Mouse (Mus musculus) neural tube, embryonic 12.5 days (tissue): ENCODE data around the gene Zc3h12d. TPM values are rescaled to one million over a fixed set of nuclear protein-coding genes. Genes with fewer than 3 reads are reported as not detected.

ENCODE experiments used
- ATAC-seq: fragments of 200-750 bp; cut with Nextera tagmentation; 2 replicates; pipeline ENCODE4 v1.8.0; 2017; ENCODE audit warnings: low read depth, mild to moderate bottlenecking, moderate TSS enrichment, moderate library complexity; ENCODE audit not compliant: low FRiP score
- H3K27ac ChIP-seq: fragments of 300-500 bp; sonication (generic); 2 replicates; pipeline ENCODE4 v1.5.1; 2016
- H3K27me3 ChIP-seq: fragments of 300-500 bp; sonication (generic); replicated peaks from 2 replicates; pipeline ENCODE4 v1.6.1; 2016; ENCODE audit warnings: mild to moderate bottlenecking
- H3K36me3 ChIP-seq: fragments of 300-500 bp; sonication (generic); 2 replicates; pipeline ENCODE4 v1.6.1; 2016; ENCODE audit warnings: mild to moderate bottlenecking
- H3K4me1 ChIP-seq: fragments of 300-500 bp; sonication (generic); 2 replicates; pipeline ENCODE4 v1.6.1; 2016
- H3K4me2 ChIP-seq: fragments of 300-500 bp; sonication (generic); replicated peaks from 2 replicates; pipeline ENCODE4 v1.6.1; 2016; ENCODE audit warnings: mild to moderate bottlenecking
- H3K4me3 ChIP-seq: fragments of 300-500 bp; sonication (generic); 2 replicates; pipeline ENCODE4 v1.5.1; 2016
- H3K9ac ChIP-seq: fragments of 300-500 bp; sonication (generic); 2 replicates; pipeline ENCODE4 v1.6.1; 2016; ENCODE audit warnings: mild to moderate bottlenecking
- H3K9me3 ChIP-seq: fragments of 300-500 bp; sonication (generic); 2 replicates; pipeline ENCODE4 v1.6.1; 2016; ENCODE audit warnings: mild to moderate bottlenecking
- WGBS: fragments of 180-500 bp; shearing (Covaris S2); methylation state at CpG from one replicate; pipeline ENCODE4 v1.1.7; 2016; 5-methylcytosine and 5-hydroxymethylcytosine counted together
- polyA plus RNA-seq: library from polyadenylated mRNA; unstranded; fragments of >200 nt; fragmentation: Nextera tagmentation; extraction: Ambion mirVana; gene quantifications from 2 replicates; pipeline ENCODE4 v1.2.1, GENCODE M21; 2016

Gene Zc3h12d
- polyA plus RNA-seq, 1 experiment from 2014 or later: 0.09 TPM

GRCm38 (mm10) chr10:7840785-7841184, 8.5 kb downstream of the Zc3h12d start:
- Histone ChIP-seq H3K27me3 (no peaks in the 10 kb centered on the region), H3K4me1 (no peaks in the 10 kb centered on the region), H3K9me3 (no peaks in the 10 kb centered on the region), H3K27ac (no peak overlapping the region), H3K4me2 (no peak overlapping the region), H3K9ac (no peak overlapping the region), H3K4me3 (no peak overlapping the region), H3K36me3 (no peaks in the 10 kb centered on the region)
- 70% methylated on average over 3 of the region's 3 CpGs for WGBS
- no peak for ATAC-seq

DNA sequence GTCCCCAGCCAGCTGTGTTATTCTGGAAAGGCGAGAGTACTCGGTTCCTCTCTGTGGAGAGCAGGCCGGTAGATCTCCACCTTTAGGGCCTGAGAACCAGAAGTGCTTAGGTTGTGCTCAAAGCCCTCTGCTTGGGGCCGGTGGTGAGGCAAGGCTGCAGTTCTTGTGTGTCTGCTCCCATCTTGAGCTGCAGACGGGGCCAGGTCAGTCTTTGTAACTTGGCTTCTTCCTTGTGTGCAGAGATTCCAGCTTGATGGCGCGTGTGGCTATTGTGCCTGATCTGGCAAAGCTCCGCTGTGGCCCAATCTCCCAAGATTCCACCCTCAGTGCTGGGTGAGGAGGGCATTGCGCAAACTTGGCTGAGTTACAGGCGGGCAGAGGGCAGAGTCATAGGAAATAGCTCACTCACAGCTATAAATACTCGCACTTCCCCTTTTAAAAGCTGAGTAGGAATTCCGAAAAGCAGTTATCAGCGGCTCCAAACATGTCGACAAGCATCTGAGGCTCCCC, 9.4 kb downstream of the Zc3h12d start:
- Histone ChIP-seq H3K4me1 (no peaks in the 10 kb centered on the region), H3K36me3 (no peaks in the 10 kb centered on the region), H3K9me3 (no peaks in the 10 kb centered on the region), H3K4me2 (no peak overlapping the region), H3K27ac (no peak overlapping the region), H3K4me3 (no peak overlapping the region), H3K9ac (no peak overlapping the region), H3K27me3 (no peaks in the 10 kb centered on the region)
- 74% methylated on average over 14 of the region's 14 CpGs for WGBS
- no peak for ATAC-seq

DNA sequence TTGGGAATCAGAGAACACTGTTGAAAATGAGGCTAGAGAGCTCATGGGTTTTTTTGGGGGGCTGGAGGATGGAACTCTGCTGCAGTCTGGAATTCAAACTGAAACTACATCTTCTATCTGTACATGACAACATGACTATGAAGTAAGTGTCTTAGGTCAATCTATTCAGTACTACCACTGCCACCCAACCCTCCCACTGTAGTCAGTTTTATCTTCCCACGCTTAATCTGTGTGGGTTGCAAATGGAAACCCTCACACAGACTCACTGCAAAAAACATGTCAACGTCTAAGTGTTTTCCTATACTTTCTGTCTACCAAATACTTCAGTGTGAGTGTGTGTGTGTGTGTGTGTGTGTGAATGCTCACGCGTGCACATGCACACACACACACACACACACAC, 10.9 kb downstream of the Zc3h12d start:
- no peak overlapping the region for H3K4me3 ChIP-seq
- WGBS: 97% methylated on average over 4 of the region's 4 CpGs
- H3K4me2 ChIP-seq: no peak overlapping the region
- no peak for ATAC-seq
- H3K9me3 ChIP-seq: no peaks in the 10 kb centered on the region
- no peak overlapping the region for H3K27ac ChIP-seq
- no peak overlapping the region for H3K9ac ChIP-seq
- no peaks in the 10 kb centered on the region for H3K4me1 ChIP-seq
- no peaks in the 10 kb centered on the region for H3K36me3 ChIP-seq
- H3K27me3 ChIP-seq: no peaks in the 10 kb centered on the region

DNA sequence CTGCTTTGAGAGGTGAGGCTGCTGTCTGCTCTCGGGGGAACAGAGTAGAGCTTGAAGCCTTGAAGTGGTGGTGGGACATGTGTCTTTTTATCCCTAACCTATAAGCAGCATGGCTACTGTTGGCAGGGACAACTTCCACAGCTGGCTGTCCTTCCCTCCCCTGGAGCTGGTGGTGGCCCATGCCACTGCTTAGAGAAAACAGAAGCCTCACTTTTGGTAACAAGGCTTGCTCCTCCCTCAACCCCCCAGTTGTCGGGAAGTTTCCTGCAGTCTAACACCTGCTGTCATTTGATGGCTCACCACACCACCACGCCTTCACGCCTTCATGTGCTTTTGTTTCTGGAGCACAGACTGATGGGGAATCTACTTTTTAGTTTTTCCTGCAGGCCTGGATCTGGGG, 11.9 kb downstream of the Zc3h12d start:
- no peaks in the 10 kb centered on the region for H3K36me3 ChIP-seq
- H3K9me3 ChIP-seq: no peaks in the 10 kb centered on the region
- no peak overlapping the region for H3K4me2 ChIP-seq
- H3K4me3 ChIP-seq: no peak overlapping the region
- H3K9ac ChIP-seq: no peak overlapping the region
- no peak overlapping the region for H3K27ac ChIP-seq
- ATAC-seq: no peak
- H3K4me1 ChIP-seq: no peaks in the 10 kb centered on the region
- no peaks in the 10 kb centered on the region for H3K27me3 ChIP-seq
- 72% methylated on average over 4 of the region's 4 CpGs for WGBS

GRCm38 (mm10) chr10:7845136-7845535, 12.9 kb downstream of the Zc3h12d start:
- WGBS: 79% methylated on average over 8 of the region's 8 CpGs
- Histone ChIP-seq H3K27ac (no peak overlapping the region), H3K9ac (no peak overlapping the region), H3K36me3 (no peaks in the 10 kb centered on the region), H3K9me3 (no peaks in the 10 kb centered on the region), H3K4me2 (no peak overlapping the region), H3K4me1 (no peaks in the 10 kb centered on the region), H3K27me3 (no peaks in the 10 kb centered on the region), H3K4me3 (no peak overlapping the region)
- ATAC-seq: no peak

DNA sequence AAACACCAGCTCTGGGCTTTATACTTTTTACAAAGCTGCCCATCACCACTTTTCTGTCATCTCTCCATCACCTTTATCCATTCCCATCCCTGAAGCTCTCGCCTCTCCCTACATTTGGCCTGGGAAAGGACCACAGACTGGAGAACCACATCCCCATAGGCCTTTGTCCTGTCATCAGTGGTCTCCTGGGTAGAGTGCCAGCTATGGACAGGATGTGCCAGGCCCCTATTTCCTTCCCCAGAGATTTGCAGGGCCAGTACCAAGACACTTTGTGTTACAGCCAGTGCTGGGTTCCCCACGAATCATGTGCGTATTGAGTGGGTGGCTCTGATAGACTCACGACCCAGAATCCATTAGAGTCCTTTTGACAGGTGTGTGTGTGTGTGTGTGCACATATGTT, 13.7 kb downstream of the Zc3h12d start:
- 88% methylated on average over 4 of the region's 4 CpGs for WGBS
- Histone ChIP-seq H3K4me2 (no peak overlapping the region), H3K9ac (no peak overlapping the region), H3K27ac (no peak overlapping the region), H3K4me3 (no peak overlapping the region), H3K27me3 (no peaks in the 10 kb centered on the region), H3K36me3 (no peaks in the 10 kb centered on the region), H3K9me3 (no peaks in the 10 kb centered on the region), H3K4me1 (no peaks in the 10 kb centered on the region)
- no peak for ATAC-seq

GRCm38 (mm10) chr10:7847166-7847605, 14.9 kb downstream of the Zc3h12d start:
- Histone ChIP-seq H3K36me3 (no peaks in the 10 kb centered on the region), H3K27me3 (no peaks in the 10 kb centered on the region), H3K4me3 (no peak overlapping the region), H3K27ac (no peak overlapping the region), H3K9me3 (no peaks in the 10 kb centered on the region), H3K4me1 (no peaks in the 10 kb centered on the region), H3K9ac (no peak overlapping the region), H3K4me2 (no peak overlapping the region)
- ATAC-seq: no peak
- WGBS: 88% methylated on average over 2 of the region's 2 CpGs

DNA sequence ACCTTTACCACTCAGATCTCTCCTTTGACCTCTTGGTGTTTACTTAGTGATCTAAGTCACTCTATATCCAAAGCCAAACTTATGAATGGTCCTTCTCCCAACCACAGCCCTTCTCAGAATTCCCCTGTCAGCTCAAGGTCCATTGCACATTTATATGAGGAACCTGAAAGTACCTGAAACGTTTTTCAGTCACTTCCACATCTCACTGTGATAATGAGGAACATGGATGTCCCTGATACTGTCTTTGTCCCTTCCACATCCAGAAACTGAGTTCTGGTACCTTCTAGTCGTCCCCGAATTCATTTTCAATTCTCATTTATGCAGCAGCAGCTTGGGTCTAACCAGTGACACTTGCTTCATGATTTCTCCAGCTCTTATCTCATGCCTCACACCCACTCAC, 19.6 kb downstream of the Zc3h12d start:
- Histone ChIP-seq H3K9me3 (no peaks in the 10 kb centered on the region), H3K9ac (no peak overlapping the region), H3K4me1 (no peaks in the 10 kb centered on the region), H3K27me3 (no peaks in the 10 kb centered on the region), H3K36me3 (no peaks in the 10 kb centered on the region), H3K4me3 (no peak overlapping the region), H3K4me2 (no peak overlapping the region), H3K27ac (no peak overlapping the region)
- ATAC-seq: no peak
- 70% methylated on average over 3 of the region's 3 CpGs for WGBS

GRCm38 (mm10) chr10:7860494-7860893, 28.2 kb downstream of the Zc3h12d start:
- no peak overlapping the region for H3K4me3 ChIP-seq
- 87% methylated on average over 7 of the region's 7 CpGs for WGBS
- H3K36me3 ChIP-seq: no peaks in the 10 kb centered on the region
- no peaks in the 10 kb centered on the region for H3K27me3 ChIP-seq
- no peak overlapping the region for H3K9ac ChIP-seq
- H3K4me1 ChIP-seq: no peaks in the 10 kb centered on the region
- no peak for ATAC-seq
- H3K4me2 ChIP-seq: no peak overlapping the region
- no peak overlapping the region for H3K27ac ChIP-seq
- H3K9me3 ChIP-seq: no peaks in the 10 kb centered on the region

- Histone ChIP-seq H3K36me3 (no peaks in the 10 kb centered on the region), H3K4me2 (no peak overlapping the region), H3K27ac (no peak overlapping the region)
Measured at GRCm38 (mm10) chr10:7861259-7861936, 29.1 kb downstream of the Zc3h12d start.

GRCm38 (mm10) chr10:7861937-7862657, 29.8 kb downstream of the Zc3h12d start:
- no peak overlapping the region for H3K4me3 ChIP-seq
- 88% methylated on average over 24 of the region's 25 CpGs for WGBS

More at GRCm38 (mm10) chr10:7861259-7861936, 29.1 kb downstream of the Zc3h12d start:
- Histone ChIP-seq H3K9me3 (no peaks in the 10 kb centered on the region), H3K9ac (no peak overlapping the region), H3K4me3 (no peak overlapping the region), H3K27me3 (no peaks in the 10 kb centered on the region), H3K4me1 (no peaks in the 10 kb centered on the region)
- WGBS: 84% methylated on average over 14 of the region's 14 CpGs
- ATAC-seq: no peak

GRCm38 (mm10) chr10:7863411-7863810, 31.1 kb downstream of the Zc3h12d start:
- Histone ChIP-seq H3K4me3 (no peak overlapping the region), H3K9ac (no peak overlapping the region), H3K4me2 (no peak overlapping the region), H3K4me1 (peaks cover 9% of the 10 kb centered on the region), H3K27me3 (peaks cover 17% of the 10 kb centered on the region), H3K9me3 (no peaks in the 10 kb centered on the region), H3K27ac (no peak overlapping the region), H3K36me3 (no peaks in the 10 kb centered on the region)
- ATAC-seq: no peak
- WGBS: 95% methylated on average over 6 of the region's 6 CpGs

More at GRCm38 (mm10) chr10:7861937-7862657, 29.8 kb downstream of the Zc3h12d start:
- Histone ChIP-seq H3K4me2 (no peak overlapping the region), H3K9ac (no peak overlapping the region), H3K27me3 (peaks cover 6% of the 10 kb centered on the region), H3K36me3 (no peaks in the 10 kb centered on the region), H3K27ac (no peak overlapping the region), H3K9me3 (no peaks in the 10 kb centered on the region), H3K4me1 (peaks cover 3% of the 10 kb centered on the region; the same call in 1 of the 2 replicates)
- no peak for ATAC-seq
